Mouse (Mus musculus): Measurements from ENCODE around the gene Arl15. TPM values are rescaled to one million over a fixed set of nuclear protein-coding genes. Genes with fewer than 3 reads are reported as not detected.

Arl15 gene
- polyA plus RNA-seq, 1 experiment from 2014 or later, result 16.7 TPM

DNA sequence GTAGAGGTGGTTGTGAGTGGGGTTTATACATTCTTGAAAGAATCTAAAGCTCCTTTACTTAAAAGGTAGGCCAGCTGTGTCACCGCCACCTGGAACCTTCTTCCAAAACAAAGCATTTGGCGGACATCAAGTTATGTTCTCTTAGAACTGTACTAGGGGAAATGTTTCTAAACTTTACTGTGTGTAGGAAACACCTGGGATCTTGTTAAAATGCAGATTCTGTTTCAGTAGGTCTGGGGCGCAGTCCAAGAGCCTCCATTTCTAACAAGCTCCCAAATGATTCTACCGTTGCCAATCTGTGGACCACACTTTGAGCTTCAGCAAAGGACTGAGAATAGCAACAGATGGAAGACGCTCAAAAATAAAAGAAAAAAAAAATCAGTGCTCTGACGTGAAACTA, 405.4 kb downstream of the Arl15 start:
- 86% methylated on average over 6 of the region's 6 CpGs for WGBS
- Histone ChIP-seq H3K4me2 (ENCODE audit: low read depth, severe bottlenecking) (no peak overlapping the region), H3K4me1 (ENCODE audit: control insufficient read depth, insufficient read depth, low read length) (no peaks in the 10 kb centered on the region), H3K36me3 (ENCODE audit: control insufficient read depth, insufficient read depth, low read length) (no peaks in the 10 kb centered on the region), H3K4me3 (ENCODE audit: low read depth, low read length) (no peak overlapping the region), H3K27ac (replicated peaks; ENCODE audit: low read depth, low read length) (no peak overlapping the region), H3K9ac (ENCODE audit: low read length) (no peak overlapping the region), H3K9me3 (ENCODE audit: control insufficient read depth, low read length) (no peaks in the 10 kb centered on the region), H3K27me3 (ENCODE audit: control insufficient read depth, insufficient read depth, low read length) (no peaks in the 10 kb centered on the region)
- ATAC-seq (ENCODE audit: insufficient number of reproducible peaks, low FRiP score, low TSS enrichment, low read depth) (no peak), DNase-seq (ENCODE audit: low spot score) (no peak)

DNA sequence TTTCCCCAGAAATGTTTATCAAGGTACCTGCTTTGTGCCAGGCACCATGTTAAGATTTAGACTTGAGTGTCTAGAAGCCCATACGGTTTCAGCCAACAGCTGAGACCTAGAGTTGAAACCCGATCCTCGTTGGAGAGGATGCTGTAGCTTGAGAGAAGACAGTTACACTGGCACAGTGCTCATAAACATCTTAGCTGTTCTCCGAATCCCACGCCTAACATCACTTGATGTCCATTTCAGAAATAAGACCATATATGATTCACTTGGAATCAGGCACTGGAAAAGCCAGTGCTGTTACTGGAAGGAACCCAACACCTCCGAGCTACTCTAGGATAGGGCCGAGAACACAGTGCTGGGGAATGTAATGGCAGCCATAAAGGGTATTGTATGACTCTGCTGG, 406.2 kb downstream of the Arl15 start:
- Histone ChIP-seq H3K9ac (ENCODE audit: low read length) (no peak overlapping the region), H3K4me2 (ENCODE audit: low read depth, severe bottlenecking) (no peak overlapping the region), H3K9me3 (ENCODE audit: control insufficient read depth, low read length) (no peaks in the 10 kb centered on the region), H3K36me3 (ENCODE audit: control insufficient read depth, insufficient read depth, low read length) (no peaks in the 10 kb centered on the region), H3K27me3 (ENCODE audit: control insufficient read depth, insufficient read depth, low read length) (no peaks in the 10 kb centered on the region), H3K4me3 (ENCODE audit: low read depth, low read length) (no peak overlapping the region), H3K4me1 (ENCODE audit: control insufficient read depth, insufficient read depth, low read length) (no peaks in the 10 kb centered on the region), H3K27ac (replicated peaks; ENCODE audit: low read depth, low read length) (no peak overlapping the region)
- ATAC-seq (ENCODE audit: insufficient number of reproducible peaks, low FRiP score, low TSS enrichment, low read depth) (no peak), DNase-seq (ENCODE audit: low spot score) (no peak)
- 77% methylated on average over 7 of the region's 7 CpGs for WGBS

DNA sequence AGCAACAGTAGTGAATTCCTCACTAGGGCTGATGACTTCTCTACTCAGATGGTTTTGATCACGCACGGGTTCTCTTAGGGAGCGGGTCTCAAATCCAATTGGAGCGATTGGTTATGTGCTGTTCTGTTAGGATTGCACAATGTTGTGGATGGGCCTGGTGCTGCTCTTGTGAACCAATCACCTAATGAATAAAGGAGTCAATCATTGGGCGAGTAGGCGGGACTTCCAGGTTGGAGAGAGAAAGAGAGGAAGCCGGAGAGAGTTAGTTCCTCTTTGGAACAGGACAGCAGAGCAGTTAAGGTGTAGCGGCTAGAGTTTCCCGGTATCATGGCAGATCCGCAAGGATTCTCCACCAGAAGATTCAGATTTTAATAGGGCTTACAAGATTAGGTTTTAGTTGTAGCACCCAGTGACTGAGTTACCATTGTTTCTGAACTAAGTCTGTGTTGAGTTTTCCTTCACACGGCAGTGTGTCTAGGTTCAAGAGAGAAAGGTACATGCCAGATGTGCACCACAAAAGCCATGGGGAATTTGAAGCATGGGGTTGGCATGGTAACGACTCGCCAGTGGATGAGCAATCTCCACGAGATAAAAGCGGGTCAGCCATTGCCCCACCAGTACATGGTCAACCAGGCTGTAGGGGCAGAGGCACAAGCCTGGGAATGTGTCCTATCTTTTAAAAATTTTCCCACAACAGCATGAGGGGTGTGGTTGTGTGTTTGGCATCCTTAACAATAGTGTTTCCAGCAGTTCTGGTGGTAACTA, 408.7 kb downstream of the Arl15 start:
- Histone ChIP-seq H3K9ac (ENCODE audit: low read length) (no peak overlapping the region), H3K36me3 (ENCODE audit: control insufficient read depth, insufficient read depth, low read length) (no peaks in the 10 kb centered on the region), H3K9me3 (ENCODE audit: control insufficient read depth, low read length) (no peaks in the 10 kb centered on the region), H3K4me3 (ENCODE audit: low read depth, low read length) (no peak overlapping the region), H3K4me1 (ENCODE audit: control insufficient read depth, insufficient read depth, low read length) (no peaks in the 10 kb centered on the region), H3K27me3 (ENCODE audit: control insufficient read depth, insufficient read depth, low read length) (no peaks in the 10 kb centered on the region), H3K4me2 (ENCODE audit: low read depth, severe bottlenecking) (no peak overlapping the region), H3K27ac (replicated peaks; ENCODE audit: low read depth, low read length) (no peak overlapping the region)
- ATAC-seq (ENCODE audit: insufficient number of reproducible peaks, low FRiP score, low TSS enrichment, low read depth) (no peak), DNase-seq (ENCODE audit: low spot score) (no peak)
- WGBS, result 90% methylated on average over 15 of the region's 15 CpGs

Other genes starting within 250 kb of the Arl15 start
- 32.8 and 39.2 TPM in 2 replicates for gene Snx18, start 175.9 kb upstream of the Arl15 start, polyA plus RNA-seq (2014; fragmentation: Nextera tagmentation; extraction: Ambion mirVana)
- gene Hspb3, start 130.8 kb upstream of the Arl15 start, polyA plus RNA-seq (2014; fragmentation: Nextera tagmentation; extraction: Ambion mirVana), result 0.26 and 0.27 TPM in 2 replicates

Measured in limb, embryonic 11.5 days (tissue).